Mouse (Mus musculus) heart, adult 2 months (tissue): ENCODE measurements around the gene Plekha7. TPM values are rescaled to one million over a fixed set of nuclear protein-coding genes. Genes with fewer than 3 reads are reported as not detected.

Experiments used
- DNase-seq, 2 experiments: peaks; one replicate each; pipeline ENCODE4 v3.0.0; 2021
- H3K27ac ChIP-seq: fragments of 200-600 bp; 2 replicates; pipeline ENCODE4 v1.8.1; 2022
- H3K27me3 ChIP-seq: fragments of 200-500 bp; 2 replicates; pipeline ENCODE4 v1.6.1; 2012; ENCODE audit warnings: mild to moderate bottlenecking, low read length, inconsistent platforms, mixed read lengths; ENCODE audit not compliant: control insufficient read depth, insufficient read depth
- H3K36me3 ChIP-seq: fragments of 200-500 bp; 2 replicates; pipeline ENCODE4 v1.6.1; 2012; ENCODE audit warnings: low read length, inconsistent platforms; ENCODE audit not compliant: control insufficient read depth, insufficient read depth
- H3K4me1 ChIP-seq: fragments of 200-500 bp; 2 replicates; pipeline ENCODE4 v1.6.1; 2011; ENCODE audit warnings: low read length; ENCODE audit not compliant: control insufficient read depth, insufficient read depth
- H3K4me3 ChIP-seq: fragments of 200-600 bp; 2 replicates; pipeline ENCODE4 v1.8.1; 2022
- H3K79me2 ChIP-seq: fragments of 200-500 bp; replicated peaks from 2 replicates; pipeline ENCODE4 v1.6.1; 2012; ENCODE audit warnings: mild to moderate bottlenecking, inconsistent platforms, low read length, moderate library complexity, mixed read lengths; ENCODE audit not compliant: control insufficient read depth, insufficient read depth
- H3K9ac ChIP-seq: fragments of 200-500 bp; 2 replicates; pipeline ENCODE4 v1.6.1; 2012; ENCODE audit warnings: low read depth, mild to moderate bottlenecking, control low read depth, inconsistent platforms, low read length, mixed read lengths
- CTCF ChIP-seq: fragments of 200-600 bp; IDR thresholded peaks from 2 replicates; pipeline ENCODE4 v1.8.1; 2022; ENCODE audit warnings: antibody characterized with exemption, mild to moderate bottlenecking, moderate library complexity
- EP300 ChIP-seq: fragments of 200-500 bp; IDR thresholded peaks from 2 replicates; pipeline ENCODE4 v1.6.1; 2011; ENCODE audit warnings: low read depth, low read length, control low read depth; ENCODE audit not compliant: insufficient read depth
- POLR2A ChIP-seq: fragments of 200-500 bp; IDR thresholded peaks from 2 replicates; pipeline ENCODE4 v1.6.1; 2011; ENCODE audit warnings: mild to moderate bottlenecking, low read depth, low read length, control low read depth; ENCODE audit not compliant: insufficient read depth
- WGBS: fragments of 180-500 bp; shearing (Covaris S2); methylation state at CpG from one replicate; pipeline ENCODE4 v1.1.7; 2018; 5-methylcytosine and 5-hydroxymethylcytosine counted together
- intact Hi-C: fragments of 180-260 bp; cut with DNase I; formaldehyde crosslinking; loops from one replicate; pipeline ENCODE4 v1.15.1; 2025
- polyA plus RNA-seq: library from polyadenylated mRNA; depleted of rRNA; stranded (reverse); fragments of >200 nt; gene quantifications from 2 replicates; pipeline ENCODE4 v1.2.3, GENCODE M21; 2012
- total RNA-seq, 2 experiments: library from RNA; stranded (reverse); gene quantifications; 2 replicates each; pipeline ENCODE4 v1.2.3; 2021

Gene Plekha7
- total and polyA plus RNA-seq, 3 experiments = 4.5 to 13.7 (median 6.3) TPM

- Histone ChIP-seq H3K27me3 (no peaks in the 10 kb centered on the region), H3K9ac (no peak overlapping the region), H3K36me3 (no peaks in the 10 kb centered on the region), H3K79me2 (no peaks in the 10 kb centered on the region), H3K4me3 (peak overlapping the region; percentile 34), H3K4me1 (peaks cover 4% of the 10 kb centered on the region), H3K27ac (no peak overlapping the region; the same call in 1 of the 2 replicates)
- WGBS = 19% methylated on average over 15 of the region's 15 CpGs
- TF ChIP-seq CTCF (peak; percentile 94), POLR2A (no peak)
- no peak for DNase-seq
- intact Hi-C loops = loop anchor here (1.0 kb wide), 1 partner anchor 77 kb away; no protein-coding TSS in a partner anchor
Observed at GRCm38 (mm10) chr7:116245815-116246695, 62.1 kb downstream of the Plekha7 start.

GRCm38 (mm10) chr7:116244302-116245165 is 63.6 kb downstream of the Plekha7 start:
- Histone ChIP-seq H3K27me3 (no peaks in the 10 kb centered on the region), H3K79me2 (no peaks in the 10 kb centered on the region), H3K4me3 (no peak overlapping the region), H3K4me1 (peaks cover 4% of the 10 kb centered on the region), H3K9ac (no peak overlapping the region), H3K36me3 (no peaks in the 10 kb centered on the region), H3K27ac (no peak overlapping the region)
- intact Hi-C loops = no loop called here
- 39% methylated on average over 7 of the region's 7 CpGs for WGBS
- peak; percentile 64 for TF ChIP-seq CTCF
- no peak for TF ChIP-seq EP300
- no peak for TF ChIP-seq POLR2A
- DNase-seq = no peak

GRCm38 (mm10) chr7:116242810-116243209 is 65.4 kb downstream of the Plekha7 start:
- Histone ChIP-seq H3K27me3 (no peaks in the 10 kb centered on the region), H3K4me1 (peaks cover 4% of the 10 kb centered on the region), H3K9ac (no peak overlapping the region), H3K79me2 (no peaks in the 10 kb centered on the region), H3K36me3 (no peaks in the 10 kb centered on the region), H3K4me3 (no peak overlapping the region), H3K27ac (no peak overlapping the region)
- 86% methylated on average over 3 of the region's 3 CpGs for WGBS
- no peak for TF ChIP-seq EP300
- TF ChIP-seq POLR2A = no peak
- no peak for TF ChIP-seq CTCF
- no peak for DNase-seq
- intact Hi-C loops = no loop called here

- TF ChIP-seq CTCF (no peak), POLR2A (no peak), EP300 (no peak)
- intact Hi-C loops = no loop called here
- no peak for DNase-seq
- Histone ChIP-seq H3K36me3 (no peaks in the 10 kb centered on the region), H3K27ac (peak overlapping the region; percentile 49; the same call in 1 of the 2 replicates), H3K79me2 (no peaks in the 10 kb centered on the region), H3K4me1 (peaks cover 2% of the 10 kb centered on the region; the same call in 1 of the 2 replicates), H3K4me3 (no peak overlapping the region), H3K27me3 (no peaks in the 10 kb centered on the region), H3K9ac (no peak overlapping the region)
- 41% methylated on average over 7 of the region's 7 CpGs for WGBS
Observed at GRCm38 (mm10) chr7:116241601-116242000, 66.6 kb downstream of the Plekha7 start.

GRCm38 (mm10) chr7:116240791-116241474 is 67.2 kb downstream of the Plekha7 start:
- no peak overlapping the region for H3K4me3 ChIP-seq
- H3K27ac ChIP-seq = peak overlapping the region; percentile 49; the same call in 1 of the 2 replicates
- TF ChIP-seq EP300 (no peak), CTCF (no peak)
- no peaks in the 10 kb centered on the region for H3K36me3 ChIP-seq
- WGBS = 79% methylated on average over 12 of the region's 12 CpGs
- no peaks in the 10 kb centered on the region for H3K27me3 ChIP-seq
- H3K79me2 ChIP-seq = no peaks in the 10 kb centered on the region
- peaks cover 2% of the 10 kb centered on the region; the same call in 1 of the 2 replicates for H3K4me1 ChIP-seq
- DNase-seq = no peak
- H3K9ac ChIP-seq = no peak overlapping the region
- intact Hi-C loops = no loop called here
